Mouse (Mus musculus): ENCODE data around the gene Mctp1.
"Not testable (repeated sequence)": the region's sequence is repeated elsewhere in the genome, so short reads cannot be mapped to it uniquely, and the experiment has no call there.

The Mctp1 gene

DNA sequence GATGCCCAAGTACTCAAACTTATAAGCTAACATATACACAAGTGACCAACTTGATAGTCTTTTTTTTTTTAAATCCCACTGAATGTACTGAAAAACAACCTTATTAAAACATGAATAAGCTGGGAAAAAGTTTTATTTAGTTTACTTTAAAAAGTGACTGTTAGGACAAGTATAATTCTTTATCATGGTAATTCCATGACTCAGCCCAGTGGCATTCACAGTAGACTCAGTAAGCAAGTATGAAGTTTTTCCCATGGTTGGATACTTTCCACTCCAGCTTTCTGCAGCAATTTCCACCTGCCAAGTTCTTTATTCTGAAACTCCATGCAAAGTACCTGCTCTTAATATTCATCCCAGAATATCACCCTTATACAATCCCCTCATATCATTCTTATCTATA, 97.3 kb downstream of the Mctp1 start:
- in situ Hi-C loops (cut with MboI, MseI), result no loop called here

DNA sequence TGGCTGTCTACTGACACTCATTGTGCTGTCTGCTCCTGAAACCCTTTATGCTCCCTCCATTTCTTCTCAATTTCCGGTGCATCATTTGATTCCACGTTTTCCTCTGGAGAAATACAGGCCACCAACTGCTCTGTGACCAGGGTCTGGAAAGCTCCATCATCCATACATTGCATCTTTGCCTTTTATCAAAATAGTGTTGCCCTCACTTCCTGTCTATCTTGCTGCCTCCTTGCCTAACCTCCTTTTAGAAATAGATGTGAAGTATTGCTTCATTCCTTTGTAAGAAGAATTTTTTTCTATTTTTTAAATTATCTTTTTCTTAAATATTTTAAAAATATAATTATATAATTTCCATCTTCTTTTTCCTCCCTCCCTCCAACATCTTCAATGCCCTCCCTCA, 98.7 kb downstream of the Mctp1 start:
- in situ Hi-C loops (cut with MboI, MseI), result no loop called here

DNA sequence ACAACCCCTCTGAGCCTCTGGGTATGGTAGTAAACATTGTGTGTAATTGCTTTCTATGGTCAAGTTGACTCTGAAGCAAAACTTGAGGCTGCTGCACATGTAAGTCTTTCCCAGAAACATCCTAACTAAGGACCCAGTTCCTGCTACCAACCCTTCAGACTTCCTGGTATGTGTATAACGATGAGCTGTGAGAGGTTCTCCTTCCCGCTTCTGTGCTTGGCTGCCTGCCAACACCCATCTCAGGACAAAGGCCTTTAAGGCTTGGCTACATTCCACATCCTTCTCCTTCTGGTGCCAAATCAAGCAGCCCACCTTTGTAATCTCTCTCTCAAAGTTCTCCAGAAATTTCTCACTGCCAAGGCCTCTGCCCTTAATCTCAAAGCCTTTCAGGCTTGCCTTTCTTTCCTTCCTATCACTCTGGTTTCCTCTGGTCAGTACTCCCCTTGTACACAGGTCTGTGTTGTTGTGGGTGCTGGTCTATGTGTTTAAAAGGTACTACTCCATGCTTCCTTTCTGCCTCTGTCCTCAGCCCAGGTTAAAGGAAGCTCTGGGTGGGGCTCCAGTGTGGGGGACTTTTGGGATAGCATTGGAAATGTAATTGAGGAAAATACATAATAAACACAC, 99.9 kb downstream of the Mctp1 start:
- in situ Hi-C loops (cut with MboI, MseI), result no loop called here

DNA sequence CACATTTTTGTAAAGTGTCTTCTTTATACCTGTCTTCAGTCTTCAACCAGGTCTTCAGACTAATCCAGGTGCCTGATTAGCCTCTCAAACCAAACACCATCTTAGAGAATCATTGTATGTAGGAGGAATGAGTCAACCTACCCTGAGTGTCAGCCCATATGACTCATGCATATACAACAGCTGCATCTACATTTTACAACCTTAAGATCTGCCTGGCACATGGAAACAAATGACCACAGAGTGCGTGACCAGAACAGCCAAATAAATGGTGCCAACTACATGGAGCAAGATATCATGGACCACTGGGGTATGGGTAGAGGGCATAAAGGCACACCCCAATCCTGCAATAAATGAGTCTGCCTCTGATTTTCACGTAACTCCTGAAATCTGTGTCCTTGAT, 131.6 kb downstream of the Mctp1 start:
- in situ Hi-C loops (cut with MboI, MseI), result no loop called here

DNA sequence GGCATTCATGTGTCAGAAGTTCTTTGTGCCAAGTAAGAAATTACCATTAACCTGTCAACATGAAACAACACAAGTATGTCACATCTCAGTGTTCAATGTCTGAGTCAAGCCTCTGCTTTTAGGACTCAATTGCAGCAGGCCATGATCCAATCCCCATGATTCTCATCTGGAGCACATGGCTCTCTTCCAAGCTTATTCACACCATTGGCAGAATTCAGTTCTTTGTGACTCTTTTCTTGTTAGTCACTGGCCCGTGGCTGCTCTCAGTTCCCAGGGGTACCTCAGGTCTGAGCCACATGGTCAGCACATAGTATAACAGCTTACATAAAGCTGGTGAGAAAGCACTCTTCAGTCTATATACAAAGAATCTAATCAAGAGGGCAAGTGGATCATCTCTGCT, 138.8 kb downstream of the Mctp1 start:
- in situ Hi-C loops (cut with MboI, MseI), result no loop called here

DNA sequence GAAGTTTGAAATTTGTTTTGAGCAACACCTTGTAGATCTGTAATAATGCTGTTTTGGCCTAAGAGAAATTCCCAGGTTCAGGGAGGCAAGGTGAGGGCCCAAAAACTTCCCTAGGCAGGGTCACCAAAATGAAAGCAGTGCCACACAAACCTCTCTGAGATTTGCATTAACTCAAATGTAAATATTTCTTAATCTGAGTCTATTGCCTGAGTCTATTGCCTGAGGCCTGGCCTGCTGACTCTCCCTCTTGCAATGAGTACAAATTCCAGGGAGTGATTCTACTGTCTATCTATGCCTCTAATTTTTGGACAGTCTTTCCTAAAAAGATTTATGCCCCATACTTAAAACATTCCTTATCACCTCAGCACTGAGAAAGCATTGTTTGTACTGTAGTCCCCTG, 143.0 kb downstream of the Mctp1 start:
- in situ Hi-C loops (cut with MboI, MseI), result no loop called here

DNA sequence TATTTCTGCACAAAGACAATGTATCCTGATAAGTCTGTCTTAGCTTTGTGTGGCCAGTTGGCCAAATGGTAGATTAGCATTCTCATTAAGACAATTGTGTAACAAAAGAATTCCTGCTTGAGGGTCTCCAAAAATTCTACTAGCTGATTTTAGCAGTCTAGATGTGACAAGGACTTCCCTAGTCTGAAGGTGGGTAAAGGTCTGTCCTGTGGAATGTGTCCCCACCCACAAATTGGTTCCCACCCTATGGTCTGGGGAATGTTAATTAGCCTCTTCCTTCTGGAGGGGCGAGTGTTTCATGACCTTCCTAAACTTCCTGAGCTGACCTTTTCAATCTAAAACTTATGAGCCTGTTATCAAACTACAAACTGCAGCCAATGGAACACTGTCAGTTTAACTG, 143.4 kb downstream of the Mctp1 start:
- in situ Hi-C loops (cut with MboI, MseI), result no loop called here

DNA sequence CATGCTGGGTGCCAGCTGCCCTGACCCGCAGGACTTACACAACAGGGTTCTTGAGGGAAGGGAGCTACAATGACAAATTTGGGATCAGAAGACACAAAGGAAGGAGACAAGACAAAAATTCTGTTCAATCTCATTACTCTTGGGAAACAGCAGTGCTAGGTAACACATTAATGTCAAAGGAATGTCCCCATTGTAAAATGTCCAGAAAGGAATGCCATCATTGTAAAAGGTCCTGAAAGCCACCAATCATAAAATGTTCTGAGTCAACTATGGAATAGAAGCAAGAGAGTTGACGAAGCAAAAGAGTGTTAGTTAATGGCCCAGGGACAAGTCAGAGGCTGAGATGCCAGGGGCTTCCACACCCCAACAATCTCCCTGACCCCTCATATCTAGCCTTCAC, 145.6 kb downstream of the Mctp1 start:
- in situ Hi-C loops (cut with MboI, MseI), result no loop called here

DNA sequence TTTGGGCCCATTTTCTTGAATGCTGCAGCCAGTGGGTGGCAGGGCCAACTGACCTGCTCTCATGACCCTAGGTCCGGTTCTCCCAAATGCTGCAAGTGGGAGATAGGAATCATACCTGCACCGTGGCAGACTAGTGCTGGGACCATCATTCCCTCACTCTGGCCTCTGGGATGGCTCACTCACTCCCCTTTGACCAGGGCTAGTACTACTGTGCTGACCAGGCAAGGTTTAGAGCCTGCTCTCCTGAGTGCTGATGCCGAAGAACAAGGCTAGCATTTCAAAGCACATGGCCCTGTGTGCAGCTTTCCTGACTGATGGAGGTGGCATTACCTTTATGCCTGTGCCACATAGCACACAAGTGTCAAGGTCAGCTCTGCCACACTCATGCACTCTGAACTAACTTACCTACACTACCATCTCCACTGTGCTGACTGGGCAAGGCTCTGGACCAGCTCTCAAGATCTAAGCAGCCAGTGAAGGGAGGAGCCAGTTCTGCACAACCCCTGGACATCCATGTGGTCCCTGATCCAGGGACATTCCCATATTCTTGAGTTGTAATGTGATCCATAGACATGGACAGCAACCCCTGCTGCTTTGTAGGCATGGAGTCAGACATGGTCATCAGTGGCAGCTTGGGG, 146.7 kb downstream of the Mctp1 start:
- in situ Hi-C loops (cut with MboI, MseI), result no loop called here

DNA sequence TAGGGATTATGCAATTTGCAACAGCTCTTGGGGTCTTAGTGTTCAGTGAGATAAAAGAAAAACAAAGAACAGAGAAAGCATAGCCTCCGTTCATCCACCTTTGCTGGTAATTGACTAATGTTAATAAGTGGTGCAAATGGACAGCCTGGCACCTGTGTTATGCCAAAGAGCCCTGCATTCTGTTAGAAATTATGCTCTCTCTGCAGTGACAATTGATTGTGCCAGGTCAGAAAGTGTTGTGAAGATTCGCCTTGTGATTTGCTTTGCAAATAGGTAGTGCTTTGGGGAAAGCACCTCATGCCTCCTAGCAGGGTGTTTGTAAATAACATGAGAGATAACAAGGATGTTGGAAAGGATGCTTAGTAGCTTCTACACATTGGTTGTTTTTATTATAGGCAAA, 163.5 kb downstream of the Mctp1 start:
- in situ Hi-C loops (cut with MboI, MseI), result no loop called here

DNA sequence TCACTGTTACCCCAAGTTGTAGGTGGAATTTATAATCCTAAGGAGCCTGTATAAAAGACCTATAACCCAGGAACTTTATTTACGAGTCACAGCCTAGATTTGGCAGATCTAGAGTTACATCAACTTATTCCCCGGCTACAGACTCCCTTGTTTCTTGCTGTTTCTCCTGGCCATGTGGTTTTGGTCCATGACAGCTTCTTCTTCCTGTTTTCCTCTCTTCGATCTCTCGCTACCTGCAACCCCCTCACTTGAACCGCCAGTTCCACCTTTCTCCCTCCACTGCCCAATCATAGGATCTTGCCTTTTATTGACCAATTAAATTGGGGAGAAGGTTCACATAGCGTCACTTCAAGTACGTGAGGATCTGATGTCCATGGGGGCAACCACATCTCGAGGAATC, 176.6 kb downstream of the Mctp1 start:
- in situ Hi-C loops (cut with MboI, MseI), result no loop called here

DNA sequence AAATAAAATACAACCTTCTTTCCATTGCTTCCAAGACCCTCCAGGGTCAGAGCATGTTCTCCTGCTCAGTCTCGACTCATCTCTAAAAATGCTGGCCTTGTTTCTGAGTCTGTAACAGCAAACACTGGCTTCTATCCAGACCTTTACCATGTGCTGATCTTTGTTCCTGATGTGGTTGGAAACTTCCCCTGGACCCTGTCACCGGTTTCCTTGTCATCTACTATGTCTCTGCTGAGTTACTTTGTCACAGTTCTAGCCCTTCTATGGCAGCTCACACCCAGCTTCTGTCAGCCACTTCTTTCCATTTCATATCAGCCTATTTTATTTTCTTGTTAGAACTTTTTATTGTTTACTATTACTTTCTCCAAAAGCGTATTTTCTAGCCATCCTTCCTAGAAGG, 177.3 kb downstream of the Mctp1 start:
- in situ Hi-C loops (cut with MboI, MseI), result no loop called here

DNA sequence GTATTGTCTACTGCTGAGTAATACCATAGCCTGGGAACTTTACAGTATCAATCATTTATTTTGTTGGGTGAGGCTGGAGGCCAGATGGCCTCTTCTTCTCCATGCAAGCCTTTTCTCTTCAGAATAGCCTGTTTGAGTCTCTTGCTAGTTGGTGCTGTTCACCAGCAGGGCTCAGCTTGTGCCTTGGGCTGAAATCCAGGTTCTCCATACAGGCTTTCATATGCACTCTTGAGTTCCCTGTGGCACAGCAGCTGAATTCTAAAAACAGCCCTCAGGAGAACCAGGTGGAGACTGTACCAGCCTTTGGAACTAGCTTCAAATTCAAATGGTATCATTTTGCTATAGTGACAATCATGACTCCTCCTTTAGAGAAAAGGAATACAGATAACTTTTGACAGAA, 179.7 kb downstream of the Mctp1 start:
- in situ Hi-C loops (cut with MboI, MseI), result no loop called here

DNA sequence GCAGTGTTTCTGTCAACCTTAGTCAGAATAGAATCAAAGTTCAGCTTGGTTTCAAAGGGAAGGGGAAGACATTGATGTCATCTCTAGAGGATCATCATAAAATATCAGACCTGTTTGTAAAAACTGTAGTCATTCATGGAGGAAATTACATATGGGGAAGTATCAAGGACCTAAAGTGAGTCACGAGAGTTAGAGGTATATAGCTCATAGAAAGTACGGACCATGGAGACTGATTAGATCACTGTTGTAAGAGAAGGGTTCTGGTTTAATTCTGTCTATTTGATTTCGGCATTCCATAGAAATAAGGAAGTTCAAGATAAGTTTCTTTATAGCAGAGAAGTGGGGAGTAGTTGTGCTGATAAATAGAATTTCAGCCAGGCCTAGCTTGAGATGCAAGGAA, 181.7 kb downstream of the Mctp1 start:
- in situ Hi-C loops (cut with MboI, MseI), result no loop called here

DNA sequence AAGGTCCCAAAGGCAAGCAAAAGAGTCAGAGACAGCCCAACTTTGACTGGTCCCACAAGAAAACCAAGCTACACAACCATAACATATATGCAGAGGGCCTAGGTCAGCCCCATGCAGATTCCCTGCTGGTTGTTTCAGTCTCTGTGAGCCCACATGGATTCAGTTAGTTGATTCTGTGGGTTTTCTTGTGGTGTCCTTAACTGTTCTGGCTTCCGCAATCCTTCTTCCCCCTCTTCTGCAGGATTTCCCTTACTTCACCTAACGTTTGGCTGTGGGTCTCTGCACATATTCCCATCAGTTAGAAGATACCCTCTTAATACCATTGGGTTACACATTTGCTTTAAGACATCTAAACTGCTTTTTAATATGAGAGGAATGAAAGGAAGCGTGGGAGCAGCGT, 183.1 kb downstream of the Mctp1 start:
- in situ Hi-C loops (cut with MboI, MseI), result no loop called here

DNA sequence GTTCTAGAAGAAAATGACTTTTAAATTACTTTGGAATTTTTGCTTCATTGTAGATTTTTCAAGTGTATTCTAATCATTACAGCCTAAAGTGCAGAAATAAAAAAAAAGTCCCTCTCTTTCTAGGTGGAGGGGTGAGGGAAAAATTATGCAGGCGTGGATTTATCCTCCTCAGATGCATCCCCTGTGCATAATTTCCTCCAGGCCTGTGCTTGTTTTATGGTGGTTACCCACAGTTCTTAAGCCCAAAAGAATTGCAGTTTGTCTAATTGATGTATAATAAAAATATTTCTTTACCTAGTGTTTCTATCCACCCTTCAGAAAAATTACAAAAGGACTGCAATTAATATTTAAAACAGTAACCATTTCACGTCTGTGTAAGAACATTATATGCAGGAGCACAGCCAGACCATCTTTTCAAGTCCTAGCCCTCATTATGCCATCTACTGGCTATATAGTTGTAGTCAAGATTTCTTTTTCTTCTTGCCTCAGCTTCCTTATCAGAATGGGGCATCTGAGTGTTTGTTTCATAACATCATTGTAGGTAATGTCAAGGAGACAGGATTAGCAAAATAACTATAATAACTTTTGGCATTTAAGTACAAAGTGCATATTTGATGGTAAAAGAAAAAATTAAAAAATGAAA, 184.4 kb downstream of the Mctp1 start:
- in situ Hi-C loops (cut with MboI, MseI), result no loop called here

DNA sequence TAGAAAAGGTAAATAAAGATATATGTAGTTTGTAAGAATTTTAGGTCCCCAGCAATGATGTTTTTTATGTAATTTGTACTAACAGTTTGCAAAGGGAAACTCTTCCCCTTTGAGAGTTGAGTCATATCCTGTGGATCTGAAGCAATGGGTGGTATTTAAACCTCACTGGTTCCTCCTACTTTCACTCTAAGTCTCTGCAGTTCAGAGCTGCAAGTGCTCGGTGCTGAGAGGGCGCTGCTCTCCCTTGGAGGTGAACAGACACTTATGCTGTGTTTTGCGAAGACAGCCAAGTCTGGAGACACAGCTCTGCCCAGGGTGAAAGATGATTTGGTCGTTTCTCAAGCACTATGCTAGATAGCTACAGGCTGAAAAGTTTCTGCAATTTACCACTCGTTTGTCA, 195.1 kb downstream of the Mctp1 start:
- in situ Hi-C loops (cut with MboI, MseI), result no loop called here

DNA sequence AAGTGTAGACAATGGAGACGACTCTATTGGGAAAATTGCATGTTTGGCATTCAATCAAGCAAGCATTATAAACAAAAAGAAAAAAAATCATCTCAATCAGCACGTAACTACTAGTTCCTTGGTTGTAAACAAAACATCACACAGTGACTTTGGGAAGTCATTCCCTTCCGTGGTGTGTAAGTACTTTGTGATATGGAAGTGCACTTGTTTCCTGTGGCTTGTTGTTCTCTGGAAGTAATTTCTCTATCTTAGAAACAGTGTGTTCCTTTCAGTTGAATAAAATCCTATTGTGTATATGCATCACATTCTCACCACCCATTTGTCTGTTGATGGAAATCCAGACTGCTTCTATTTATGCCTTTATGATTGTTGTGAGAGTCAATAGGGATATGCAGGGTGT, 201.1 kb downstream of the Mctp1 start:
- in situ Hi-C loops (cut with MboI, MseI), result no loop called here

DNA sequence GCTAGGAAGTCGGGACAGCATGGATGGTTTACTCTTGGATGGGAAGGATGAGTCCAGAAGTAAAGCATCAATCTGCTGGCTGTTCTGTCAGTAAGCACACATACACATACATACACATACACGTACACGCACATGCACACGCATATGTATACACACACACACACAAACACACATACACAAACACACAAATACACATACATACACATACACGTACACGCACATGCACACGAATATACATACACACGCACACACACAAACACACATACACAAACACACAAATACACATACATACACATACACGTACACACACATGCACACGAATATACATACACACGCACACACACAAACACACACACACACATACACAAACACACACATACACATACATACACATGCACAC, 206.4 kb downstream of the Mctp1 start:
- in situ Hi-C loops (cut with MboI, MseI), result not testable (repeated sequence)

DNA sequence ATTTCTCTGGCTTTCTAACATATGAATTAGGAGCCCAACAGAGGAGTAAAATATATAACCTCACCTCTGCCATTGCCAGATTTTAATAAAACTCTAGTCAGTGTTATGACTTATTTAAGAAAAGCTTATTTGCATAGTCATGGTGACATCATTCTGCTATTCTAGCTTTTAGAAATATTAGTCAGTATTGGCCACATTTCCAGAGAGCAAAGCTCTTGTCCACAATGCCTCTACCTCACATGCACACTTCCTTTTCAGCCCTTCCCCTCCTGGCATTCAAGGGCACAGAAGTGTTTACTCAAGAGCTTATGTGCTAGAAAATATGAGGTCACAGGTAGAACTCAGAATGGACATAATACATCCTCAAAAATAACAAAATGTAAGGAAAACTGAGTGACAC, 206.9 kb downstream of the Mctp1 start:
- in situ Hi-C loops (cut with MboI, MseI), result no loop called here

DNA sequence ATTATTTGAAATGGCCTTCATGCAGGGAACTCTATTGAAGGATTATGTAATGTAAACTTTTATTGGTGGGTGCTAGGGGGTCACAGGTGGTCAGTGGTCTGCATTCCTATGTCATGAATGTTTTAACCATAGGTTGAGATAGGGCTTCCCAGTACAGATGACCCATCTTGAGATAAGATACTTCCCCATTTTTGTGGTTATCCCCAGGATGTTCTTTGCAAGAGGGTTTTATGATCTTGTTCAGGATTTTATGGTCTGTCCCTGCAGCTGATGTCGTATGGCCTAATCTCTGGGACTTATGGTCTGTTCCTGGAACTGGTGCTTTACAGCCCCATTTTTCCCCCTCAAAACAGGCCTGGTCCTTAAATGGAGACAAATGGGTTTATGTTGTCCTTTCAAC, 207.4 kb downstream of the Mctp1 start:
- in situ Hi-C loops (cut with MboI, MseI), result no loop called here

DNA sequence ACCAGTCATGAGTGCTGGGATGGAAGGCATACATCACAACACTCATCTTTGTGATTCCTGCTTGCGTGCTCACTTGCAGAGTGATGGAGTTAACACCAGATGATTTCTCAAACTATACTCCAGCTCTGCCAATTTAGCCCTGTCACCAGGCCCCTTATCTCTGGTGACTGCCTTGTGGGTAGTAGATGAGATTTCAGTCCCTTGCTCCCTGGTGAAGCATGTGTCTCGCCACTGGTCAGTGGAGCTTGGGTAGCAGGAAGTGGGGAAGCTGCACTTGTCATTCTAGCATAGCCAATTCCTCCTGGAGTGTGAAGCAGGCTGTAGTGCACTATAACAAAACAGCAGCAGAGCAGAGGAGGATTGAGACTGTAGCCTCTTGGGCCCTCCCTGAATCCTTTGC, 208.6 kb downstream of the Mctp1 start:
- in situ Hi-C loops (cut with MboI, MseI), result no loop called here

DNA sequence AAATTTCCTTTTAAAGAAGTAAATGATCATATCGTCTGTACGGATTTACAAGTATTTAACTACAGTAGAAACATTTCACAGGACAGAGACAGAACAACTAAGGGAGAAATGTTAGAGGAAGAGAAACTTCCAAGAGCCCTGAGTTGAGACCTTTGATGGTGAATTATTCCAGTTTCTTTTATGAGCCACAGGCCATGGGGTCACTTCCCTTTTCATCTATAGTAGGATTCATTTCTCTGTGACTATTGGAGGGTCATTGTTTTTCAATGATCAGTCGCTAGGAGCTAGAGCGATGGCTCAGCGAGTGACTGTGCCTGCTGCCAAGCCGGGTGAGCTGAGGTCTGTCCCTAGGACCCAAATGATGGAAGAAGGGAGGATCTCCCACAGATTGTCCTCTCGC, 212.7 kb downstream of the Mctp1 start:
- in situ Hi-C loops (cut with MboI, MseI), result no loop called here

DNA sequence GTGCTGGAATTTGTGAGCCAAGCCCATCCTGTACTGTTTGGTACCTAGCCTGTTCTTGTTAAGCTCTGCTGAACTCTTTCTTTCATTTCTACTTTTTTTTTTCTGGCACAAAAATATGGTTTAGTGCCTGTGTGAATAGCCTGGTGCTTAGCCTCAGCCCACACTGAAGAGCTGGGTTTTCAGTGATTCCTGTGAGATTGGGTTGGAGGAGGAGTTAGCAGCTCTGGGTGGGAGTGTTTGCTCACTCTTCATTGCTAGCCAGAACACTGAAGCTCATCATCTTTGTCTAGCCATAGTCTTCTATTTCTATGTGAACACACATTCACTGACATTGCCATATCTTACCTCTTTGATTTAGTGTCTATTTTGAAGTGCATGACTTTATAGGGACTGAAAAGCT, 225.1 kb downstream of the Mctp1 start:
- in situ Hi-C loops (cut with MboI, MseI), result no loop called here
